Mouse (Mus musculus): ENCODE data around the gene Rapgef3. TPM values are rescaled to one million over a fixed set of nuclear protein-coding genes. Genes with fewer than 3 reads are reported as not detected.

Gene Rapgef3
- polyA plus RNA-seq, 1 experiment, result 3.1 TPM

DNA sequence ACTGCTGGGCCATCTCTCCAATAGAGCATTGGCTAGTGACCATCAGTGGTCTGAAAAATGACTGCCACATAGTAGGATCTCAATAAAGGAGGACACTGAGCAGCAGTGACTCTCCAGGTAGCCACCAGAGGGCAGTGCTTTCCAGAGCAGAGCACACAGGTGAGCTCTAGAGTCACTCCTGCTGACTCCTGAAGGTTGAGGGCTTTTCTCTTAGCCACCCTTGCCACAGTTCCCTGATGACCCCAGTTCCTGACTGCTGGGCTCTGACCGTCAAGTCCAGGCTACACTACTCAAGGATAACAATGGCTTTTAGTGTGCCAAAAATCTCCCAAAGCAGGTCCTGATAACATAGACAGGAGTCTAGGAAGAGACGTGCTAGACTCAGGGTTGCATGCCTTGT, 16.1 kb downstream of the Rapgef3 start:
- Histone ChIP-seq H3K4me1 (ENCODE audit: control insufficient read depth, insufficient read depth, low read length) (peaks cover 16% of the 10 kb centered on the region), H3K9me3 (replicated peaks; ENCODE audit: control insufficient read depth, insufficient read depth, low read length, poor library complexity, severe bottlenecking) (no peaks in the 10 kb centered on the region)
- TF ChIP-seq EP300 (IDR thresholded peaks at IDR 0.05; ENCODE audit: insufficient read depth, low read depth, low read length), result no peak
- TF ChIP-seq CTCF (IDR thresholded peaks at IDR 0.05; ENCODE audit: low read depth, low read length), result peak; percentile 76

DNA sequence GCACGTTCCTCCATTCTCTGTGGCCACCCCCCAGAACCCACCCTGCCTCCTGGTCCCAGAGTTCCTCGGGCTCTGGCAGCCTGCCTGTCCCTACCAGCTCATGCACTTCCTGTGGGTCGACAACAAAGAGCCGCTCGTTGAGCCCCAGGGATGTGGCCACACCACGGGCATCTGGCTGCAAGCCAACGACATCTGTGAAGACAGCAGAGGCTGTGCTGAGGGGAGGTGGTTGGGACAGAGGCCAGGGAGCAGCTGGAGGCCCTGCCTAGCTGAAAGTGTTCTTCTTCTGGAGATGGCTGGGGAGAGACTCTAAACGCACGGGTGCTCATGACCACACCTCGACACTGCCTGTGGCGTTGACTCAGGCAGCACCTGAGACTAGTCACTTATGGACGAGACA, 17.1 kb downstream of the Rapgef3 start:
- Histone ChIP-seq H3K9ac (ENCODE audit: low read depth, poor library complexity, severe bottlenecking) (no peak overlapping the region), H3K4me1 (ENCODE audit: control insufficient read depth, insufficient read depth, low read length) (peaks cover 9% of the 10 kb centered on the region), H3K27me3 (ENCODE audit: control insufficient read depth, insufficient read depth, low read length, poor library complexity, severe bottlenecking) (no peaks in the 10 kb centered on the region), H3K4me3 (ENCODE audit: low read depth, low read length) (no peak overlapping the region), H3K36me3 (ENCODE audit: control insufficient read depth, insufficient read depth, low read length, poor library complexity, severe bottlenecking) (no peaks in the 10 kb centered on the region; the same call in 1 of the 2 replicates), H3K9me3 (replicated peaks; ENCODE audit: control insufficient read depth, insufficient read depth, low read length, poor library complexity, severe bottlenecking) (no peaks in the 10 kb centered on the region), H3K27ac (ENCODE audit: insufficient read depth, low read length) (no peak overlapping the region)
- TF ChIP-seq EP300 (IDR thresholded peaks at IDR 0.05; ENCODE audit: insufficient read depth, low read depth, low read length), result no peak
- TF ChIP-seq CTCF (IDR thresholded peaks at IDR 0.05; ENCODE audit: low read depth, low read length), result no peak
- TF ChIP-seq POLR2A (IDR thresholded peaks at IDR 0.05; ENCODE audit: insufficient read depth, low read length), result no peak

More for the DNA sequence above, 16.1 kb downstream of the Rapgef3 start:
- no peaks in the 10 kb centered on the region for H3K27me3 ChIP-seq (ENCODE audit: control insufficient read depth, insufficient read depth, low read length, poor library complexity, severe bottlenecking)
- no peak overlapping the region for H3K4me3 ChIP-seq (ENCODE audit: low read depth, low read length)
- no peaks in the 10 kb centered on the region; the same call in 1 of the 2 replicates for H3K36me3 ChIP-seq (ENCODE audit: control insufficient read depth, insufficient read depth, low read length, poor library complexity, severe bottlenecking)
- H3K27ac ChIP-seq (ENCODE audit: insufficient read depth, low read length), result no peak overlapping the region
- H3K9ac ChIP-seq (ENCODE audit: low read depth, poor library complexity, severe bottlenecking), result no peak overlapping the region

DNA sequence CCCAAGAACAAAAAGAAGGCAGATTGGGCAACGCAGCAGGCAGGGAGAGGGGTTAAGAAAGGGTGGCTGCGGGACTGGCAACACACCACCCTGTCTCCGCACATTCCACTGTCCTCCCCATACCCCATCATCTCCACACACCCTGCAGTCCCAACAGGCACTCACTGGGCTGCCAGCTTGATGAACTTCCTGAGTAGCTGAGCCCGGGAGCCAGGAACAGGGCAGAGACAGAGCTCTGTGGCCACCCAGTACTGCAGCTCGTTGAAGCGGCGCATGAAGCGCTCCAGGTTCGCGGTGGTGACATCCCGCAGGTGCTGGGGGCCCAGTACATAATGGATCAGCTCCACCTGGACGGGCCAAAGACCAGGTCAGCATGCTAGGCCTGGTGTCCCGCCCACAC, 17.9 kb downstream of the Rapgef3 start:
- Histone ChIP-seq H3K36me3 (ENCODE audit: control insufficient read depth, insufficient read depth, low read length, poor library complexity, severe bottlenecking) (no peaks in the 10 kb centered on the region; the same call in 1 of the 2 replicates), H3K27ac (ENCODE audit: insufficient read depth, low read length) (no peak overlapping the region), H3K4me3 (ENCODE audit: low read depth, low read length) (no peak overlapping the region), H3K4me1 (ENCODE audit: control insufficient read depth, insufficient read depth, low read length) (peaks cover 8% of the 10 kb centered on the region), H3K9ac (ENCODE audit: low read depth, poor library complexity, severe bottlenecking) (no peak overlapping the region), H3K9me3 (replicated peaks; ENCODE audit: control insufficient read depth, insufficient read depth, low read length, poor library complexity, severe bottlenecking) (no peaks in the 10 kb centered on the region), H3K27me3 (ENCODE audit: control insufficient read depth, insufficient read depth, low read length, poor library complexity, severe bottlenecking) (no peaks in the 10 kb centered on the region)
- TF ChIP-seq CTCF (IDR thresholded peaks at IDR 0.05; ENCODE audit: low read depth, low read length), result no peak

DNA sequence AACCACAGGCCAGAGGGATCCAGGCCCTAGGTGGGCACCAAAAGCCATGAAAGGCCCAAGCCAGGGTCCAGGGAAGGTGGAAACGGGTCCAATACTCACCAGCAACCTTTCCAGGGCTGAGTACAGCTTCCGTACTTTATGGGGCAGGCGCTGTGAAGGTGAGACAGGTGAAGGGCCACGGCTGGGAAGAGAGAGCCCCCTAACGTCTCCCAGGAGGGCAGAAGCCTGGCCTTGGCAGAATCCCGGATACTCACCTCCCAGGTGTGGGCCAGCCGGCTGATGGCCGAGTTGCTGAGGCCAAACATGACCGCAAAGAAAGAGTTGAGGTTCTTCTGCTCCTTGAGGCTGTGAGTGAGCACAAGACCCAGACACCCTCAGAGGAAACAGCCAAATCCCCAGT, 18.4 kb downstream of the Rapgef3 start:
- TF ChIP-seq CTCF (IDR thresholded peaks at IDR 0.05; ENCODE audit: low read depth, low read length), result no peak
- no peak for TF ChIP-seq POLR2A (IDR thresholded peaks at IDR 0.05; ENCODE audit: insufficient read depth, low read length)
- TF ChIP-seq EP300 (IDR thresholded peaks at IDR 0.05; ENCODE audit: insufficient read depth, low read depth, low read length), result no peak
- H3K4me3 ChIP-seq (ENCODE audit: low read depth, low read length), result no peak overlapping the region
- no peaks in the 10 kb centered on the region for H3K27me3 ChIP-seq (ENCODE audit: control insufficient read depth, insufficient read depth, low read length, poor library complexity, severe bottlenecking)
- H3K36me3 ChIP-seq (ENCODE audit: control insufficient read depth, insufficient read depth, low read length, poor library complexity, severe bottlenecking), result no peaks in the 10 kb centered on the region; the same call in 1 of the 2 replicates
- no peak overlapping the region for H3K27ac ChIP-seq (ENCODE audit: insufficient read depth, low read length)
- H3K4me1 ChIP-seq (ENCODE audit: control insufficient read depth, insufficient read depth, low read length), result peaks cover 8% of the 10 kb centered on the region
- H3K9me3 ChIP-seq (replicated peaks; ENCODE audit: control insufficient read depth, insufficient read depth, low read length, poor library complexity, severe bottlenecking), result no peaks in the 10 kb centered on the region
- H3K9ac ChIP-seq (ENCODE audit: low read depth, poor library complexity, severe bottlenecking), result no peak overlapping the region

DNA sequence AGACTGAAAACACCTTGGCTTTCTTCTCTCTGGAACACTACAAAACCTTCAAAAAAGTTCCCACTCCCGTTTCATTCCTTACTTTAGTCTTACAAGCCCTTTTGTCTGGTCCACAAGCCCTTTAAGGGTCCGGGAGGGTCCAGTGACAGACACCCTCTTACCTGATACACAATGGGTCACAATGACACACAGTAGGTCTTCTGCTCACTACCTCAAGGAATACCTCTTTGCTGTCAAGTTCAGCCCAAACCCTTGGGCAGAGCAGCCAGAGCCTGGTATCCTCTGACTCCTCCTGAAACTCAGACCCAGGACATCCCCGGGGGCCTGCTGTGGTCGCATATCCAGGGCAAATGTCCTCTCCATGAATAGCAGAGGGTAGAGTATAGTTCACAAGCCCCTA, 18.8 kb downstream of the Rapgef3 start:
- Histone ChIP-seq H3K27ac (ENCODE audit: insufficient read depth, low read length) (no peak overlapping the region), H3K9me3 (replicated peaks; ENCODE audit: control insufficient read depth, insufficient read depth, low read length, poor library complexity, severe bottlenecking) (no peaks in the 10 kb centered on the region), H3K4me1 (ENCODE audit: control insufficient read depth, insufficient read depth, low read length) (peaks cover 4% of the 10 kb centered on the region), H3K4me3 (ENCODE audit: low read depth, low read length) (no peak overlapping the region), H3K9ac (ENCODE audit: low read depth, poor library complexity, severe bottlenecking) (no peak overlapping the region), H3K36me3 (ENCODE audit: control insufficient read depth, insufficient read depth, low read length, poor library complexity, severe bottlenecking) (no peaks in the 10 kb centered on the region; the same call in 1 of the 2 replicates), H3K27me3 (ENCODE audit: control insufficient read depth, insufficient read depth, low read length, poor library complexity, severe bottlenecking) (no peaks in the 10 kb centered on the region)
- TF ChIP-seq POLR2A (IDR thresholded peaks at IDR 0.05; ENCODE audit: insufficient read depth, low read length), result no peak
- TF ChIP-seq CTCF (IDR thresholded peaks at IDR 0.05; ENCODE audit: low read depth, low read length), result no peak
- no peak for TF ChIP-seq EP300 (IDR thresholded peaks at IDR 0.05; ENCODE audit: insufficient read depth, low read depth, low read length)

DNA sequence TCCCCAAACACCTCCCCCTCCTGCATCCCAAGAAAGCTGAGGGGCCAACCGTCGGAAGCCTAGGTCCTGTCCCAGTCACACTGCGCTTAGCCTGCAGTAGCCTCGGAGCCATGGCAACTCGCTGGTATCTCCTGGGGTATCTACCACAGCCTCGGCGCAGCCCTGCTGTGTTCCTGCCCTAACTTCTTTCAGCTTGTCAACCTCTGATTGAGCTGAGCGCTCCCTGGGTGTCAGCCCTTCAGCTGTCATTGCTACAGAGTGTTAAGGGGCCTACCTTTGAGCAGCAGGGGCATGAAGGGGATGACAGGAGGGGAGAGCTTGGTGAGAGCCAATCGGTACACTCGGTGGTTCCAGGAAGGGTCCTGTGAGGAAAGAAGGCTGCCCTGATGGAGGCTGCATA, 19.5 kb downstream of the Rapgef3 start:
- H3K27me3 ChIP-seq (ENCODE audit: control insufficient read depth, insufficient read depth, low read length, poor library complexity, severe bottlenecking), result no peaks in the 10 kb centered on the region

More for the DNA sequence above, 19.5 kb downstream of the Rapgef3 start:
- no peaks in the 10 kb centered on the region for H3K9me3 ChIP-seq (replicated peaks; ENCODE audit: control insufficient read depth, insufficient read depth, low read length, poor library complexity, severe bottlenecking)
- H3K4me3 ChIP-seq (ENCODE audit: low read depth, low read length), result no peak overlapping the region
- no peaks in the 10 kb centered on the region for H3K4me1 ChIP-seq (ENCODE audit: control insufficient read depth, insufficient read depth, low read length)
- TF ChIP-seq POLR2A (IDR thresholded peaks at IDR 0.05; ENCODE audit: insufficient read depth, low read length) (no peak), EP300 (IDR thresholded peaks at IDR 0.05; ENCODE audit: insufficient read depth, low read depth, low read length) (no peak), CTCF (IDR thresholded peaks at IDR 0.05; ENCODE audit: low read depth, low read length) (no peak)
- no peak overlapping the region for H3K27ac ChIP-seq (ENCODE audit: insufficient read depth, low read length)
- H3K9ac ChIP-seq (ENCODE audit: low read depth, poor library complexity, severe bottlenecking), result no peak overlapping the region
- H3K36me3 ChIP-seq (ENCODE audit: control insufficient read depth, insufficient read depth, low read length, poor library complexity, severe bottlenecking), result no peaks in the 10 kb centered on the region; the same call in 1 of the 2 replicates
